Mouse (Mus musculus) limb, embryonic 11.5 days (tissue): ENCODE data around the gene Uevld. TPM values are rescaled to one million over a fixed set of nuclear protein-coding genes. Genes with fewer than 3 reads are reported as not detected.

ENCODE experiments used
- ATAC-seq: fragments of 200-750 bp; cut with Nextera tagmentation; 2 replicates; pipeline ENCODE4 v1.8.0; 2017; ENCODE audit warnings: low read depth; ENCODE audit not compliant: insufficient number of reproducible peaks, low FRiP score, low TSS enrichment
- DNase-seq: peaks from one replicate; pipeline ENCODE4 v3.0.0-alpha.2; 2015; ENCODE audit warnings: low spot score
- H3K27ac ChIP-seq: fragments of 300-500 bp; sonication (generic); replicated peaks from 2 replicates; pipeline ENCODE4 v1.5.1; 2014; ENCODE audit warnings: low read depth, mild to moderate bottlenecking, low read length
- H3K27me3 ChIP-seq: fragments of 300-500 bp; sonication (generic); 2 replicates; pipeline ENCODE4 v1.6.1; 2014; ENCODE audit warnings: mild to moderate bottlenecking, low read length, mixed read lengths; ENCODE audit not compliant: control insufficient read depth, insufficient read depth
- H3K36me3 ChIP-seq: fragments of 300-500 bp; sonication (generic); 2 replicates; pipeline ENCODE4 v1.6.1; 2014; ENCODE audit warnings: mild to moderate bottlenecking, low read length, moderate library complexity, mixed read lengths; ENCODE audit not compliant: control insufficient read depth, insufficient read depth
- H3K4me1 ChIP-seq: fragments of 300-500 bp; sonication (generic); 2 replicates; pipeline ENCODE4 v1.6.1; 2014; ENCODE audit warnings: low read length, mixed read lengths; ENCODE audit not compliant: control insufficient read depth, insufficient read depth
- H3K4me2 ChIP-seq: fragments of 300-500 bp; sonication (generic); 2 replicates; pipeline ENCODE4 v1.6.1; 2014; ENCODE audit warnings: low read depth, mild to moderate bottlenecking, moderate library complexity; ENCODE audit not compliant: severe bottlenecking
- H3K4me3 ChIP-seq: fragments of 300-500 bp; sonication (generic); 2 replicates; pipeline ENCODE4 v1.5.1; 2014; ENCODE audit warnings: low read depth, low read length
- H3K9ac ChIP-seq: fragments of 300-500 bp; sonication (generic); 2 replicates; pipeline ENCODE4 v1.6.1; 2014; ENCODE audit warnings: mild to moderate bottlenecking, low read length
- H3K9me3 ChIP-seq: fragments of 300-500 bp; sonication (generic); 2 replicates; pipeline ENCODE4 v1.6.1; 2016; ENCODE audit warnings: low read length; ENCODE audit not compliant: control insufficient read depth
- WGBS: fragments of 180-500 bp; shearing (Covaris S2); extraction: QIAGEN DNeasy Blood & Tissue Kit; methylation state at CpG from one replicate; pipeline ENCODE4 v1.1.7; 2014; 5-methylcytosine and 5-hydroxymethylcytosine counted together
- polyA plus RNA-seq: library from polyadenylated mRNA; unstranded; fragments of >200 nt; fragmentation: Nextera tagmentation; extraction: Ambion mirVana; gene quantifications from 2 replicates; pipeline ENCODE4 v1.2.1, GENCODE M21; 2014

Uevld gene
- polyA plus RNA-seq, 1 experiment from 2014 or later: 14.3 TPM

- 34% methylated on average over 5 of the region's 5 CpGs for WGBS
- H3K27me3 ChIP-seq: no peaks in the 10 kb centered on the region
- ATAC-seq: no peak
Observed at GRCm38 (mm10) chr7:46986646-46987045, 28.3 kb upstream of the Uevld start.

DNA sequence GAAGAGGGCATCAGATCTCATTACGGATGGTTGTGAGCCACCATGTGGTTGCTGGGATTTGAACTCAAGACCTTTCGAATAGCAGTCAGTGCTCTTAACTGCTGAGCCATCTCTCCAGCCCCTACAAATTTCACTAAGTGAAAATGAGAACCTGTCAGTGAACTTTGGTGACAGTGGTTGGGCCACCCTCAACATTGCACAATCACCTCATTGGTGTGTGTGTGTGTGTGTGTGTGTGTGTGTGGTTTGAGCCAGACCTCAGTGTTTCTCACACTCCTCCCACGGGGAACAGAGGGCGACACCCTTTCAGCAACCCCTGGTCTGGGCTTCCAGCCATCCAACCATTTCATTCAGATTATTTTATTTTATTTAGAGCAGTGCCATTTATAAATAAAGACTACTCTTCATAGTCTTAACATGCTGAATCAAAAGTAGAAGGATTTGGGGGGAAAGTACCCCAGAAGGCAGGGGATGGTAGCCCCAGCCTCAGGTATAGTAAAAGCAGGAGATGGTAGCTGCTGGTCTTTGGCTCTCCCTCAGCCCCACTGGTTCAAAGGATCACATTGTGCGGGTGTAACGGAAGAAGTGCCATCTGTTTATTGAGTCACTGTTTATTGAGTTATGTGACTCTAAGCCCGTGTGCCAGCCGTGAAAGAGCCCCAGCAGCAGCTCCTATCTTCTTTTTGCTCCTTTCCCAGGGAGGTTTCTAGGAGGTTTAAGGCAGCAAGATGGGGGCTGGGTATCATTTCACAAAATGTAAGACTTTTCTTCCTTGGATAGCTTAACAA, 27.6 kb upstream of the Uevld start:
- no peak overlapping the region for H3K9ac ChIP-seq
- no peaks in the 10 kb centered on the region for H3K36me3 ChIP-seq
- H3K4me2 ChIP-seq: no peak overlapping the region
- ATAC-seq (no peak), DNase-seq (no peak)
- no peaks in the 10 kb centered on the region for H3K4me1 ChIP-seq
- no peak overlapping the region for H3K4me3 ChIP-seq
- no peak overlapping the region for H3K27ac ChIP-seq
- H3K27me3 ChIP-seq: no peaks in the 10 kb centered on the region
- no peaks in the 10 kb centered on the region for H3K9me3 ChIP-seq
- WGBS: 50% methylated on average over 8 of the region's 8 CpGs

More at GRCm38 (mm10) chr7:46986646-46987045, 28.3 kb upstream of the Uevld start:
- H3K9ac ChIP-seq: no peak overlapping the region
- no peak overlapping the region for H3K4me2 ChIP-seq
- no peak overlapping the region for H3K4me3 ChIP-seq
- no peaks in the 10 kb centered on the region for H3K36me3 ChIP-seq
- H3K4me1 ChIP-seq: no peaks in the 10 kb centered on the region
- peak; percentile 39 for DNase-seq
- no peaks in the 10 kb centered on the region for H3K9me3 ChIP-seq
- H3K27ac ChIP-seq: no peak overlapping the region

DNA sequence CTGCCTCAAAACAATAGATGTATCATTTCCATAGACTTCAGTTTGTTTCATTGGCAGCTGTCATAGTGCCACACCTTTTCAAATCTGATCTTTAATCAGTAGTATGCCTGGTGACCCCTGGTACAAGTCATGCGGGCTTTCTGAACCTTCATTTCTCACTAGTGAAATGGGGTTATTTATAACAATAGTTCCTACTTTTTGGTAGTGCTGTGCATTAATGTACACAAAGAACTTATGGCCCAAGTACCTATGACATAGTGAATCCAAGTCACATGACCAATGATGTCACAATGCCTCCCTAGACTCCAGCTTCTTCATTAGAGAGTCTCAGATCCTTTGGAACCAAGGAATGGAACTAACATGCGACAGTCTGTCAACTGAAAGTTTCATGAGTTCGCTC, 25.0 kb upstream of the Uevld start, which contains the start of gene Gm9999:
TSS of gene Gm9999 (plus strand) at position 301 of the 400 bp plus-strand sequence.
- WGBS: 95% methylated on average over 3 of the region's 3 CpGs
- Histone ChIP-seq H3K4me1 (no peaks in the 10 kb centered on the region), H3K4me2 (no peak within 1 kb of the TSS), H3K4me3 (no peak within 1 kb of the TSS), H3K9me3 (no peaks in the 10 kb centered on the region), H3K27me3 (no peaks in the 10 kb centered on the region), H3K9ac (no peak within 1 kb of the TSS), H3K27ac (no peak within 1 kb of the TSS), H3K36me3 (no peaks in the 10 kb centered on the region)
- ATAC-seq (no peak), DNase-seq (no peak)

- 90% methylated on average over 11 of the region's 11 CpGs for WGBS
- Histone ChIP-seq H3K4me2 (no peak overlapping the region), H3K4me1 (no peaks in the 10 kb centered on the region), H3K9me3 (no peaks in the 10 kb centered on the region; the same call in 1 of the 2 replicates), H3K4me3 (no peak overlapping the region), H3K27ac (no peak overlapping the region), H3K9ac (no peak overlapping the region), H3K27me3 (no peaks in the 10 kb centered on the region), H3K36me3 (no peaks in the 10 kb centered on the region)
- ATAC-seq (no peak), DNase-seq (no peak)
Observed at GRCm38 (mm10) chr7:46975456-46975855, 17.1 kb upstream of the Uevld start.

DNA sequence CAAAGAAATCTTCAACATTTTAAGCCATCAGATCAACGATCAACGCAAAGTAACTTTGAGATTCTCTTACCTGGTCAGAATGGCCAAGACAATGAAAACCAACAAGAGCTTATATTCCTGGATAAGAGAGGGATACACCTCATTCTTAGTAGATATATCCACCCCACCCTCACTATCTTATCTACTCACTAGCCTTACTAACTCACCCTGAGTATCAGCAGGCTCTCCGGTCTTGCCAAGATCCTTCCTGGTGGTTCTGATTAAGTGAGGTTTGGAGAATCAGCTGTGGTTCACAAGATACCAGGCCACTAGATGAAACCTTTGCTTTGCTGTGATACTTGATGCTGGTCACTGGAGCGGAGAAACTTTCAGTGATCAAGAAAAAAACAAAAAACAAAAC, 16.3 kb upstream of the Uevld start:
- WGBS: 94% methylated on average over 4 of the region's 4 CpGs
- H3K4me1 ChIP-seq: no peaks in the 10 kb centered on the region
- H3K9ac ChIP-seq: no peak overlapping the region
- no peak overlapping the region for H3K27ac ChIP-seq
- H3K4me2 ChIP-seq: no peak overlapping the region
- DNase-seq (no peak), ATAC-seq (no peak)
- no peak overlapping the region for H3K4me3 ChIP-seq
- H3K9me3 ChIP-seq: no peaks in the 10 kb centered on the region; the same call in 1 of the 2 replicates
- H3K27me3 ChIP-seq: no peaks in the 10 kb centered on the region
- H3K36me3 ChIP-seq: no peaks in the 10 kb centered on the region

- Histone ChIP-seq H3K4me1 (no peaks in the 10 kb centered on the region), H3K4me3 (no peak overlapping the region), H3K4me2 (no peak overlapping the region), H3K27me3 (no peaks in the 10 kb centered on the region), H3K9me3 (no peaks in the 10 kb centered on the region; the same call in 1 of the 2 replicates), H3K27ac (no peak overlapping the region), H3K9ac (no peak overlapping the region), H3K36me3 (no peaks in the 10 kb centered on the region)
- ATAC-seq (no peak), DNase-seq (no peak)
- WGBS: 89% methylated on average over 4 of the region's 4 CpGs
Observed at GRCm38 (mm10) chr7:46969898-46970297, 11.6 kb upstream of the Uevld start.

- WGBS: 88% methylated on average over 7 of the region's 7 CpGs
- ATAC-seq (no peak), DNase-seq (no peak)
- Histone ChIP-seq H3K9me3 (no peaks in the 10 kb centered on the region), H3K27me3 (no peaks in the 10 kb centered on the region), H3K36me3 (no peaks in the 10 kb centered on the region), H3K27ac (no peak overlapping the region), H3K4me2 (no peak overlapping the region), H3K4me3 (no peak overlapping the region), H3K9ac (no peak overlapping the region), H3K4me1 (no peaks in the 10 kb centered on the region)
Observed at GRCm38 (mm10) chr7:46964070-46964469, 5.7 kb upstream of the Uevld start.

- no peak overlapping the region for H3K4me2 ChIP-seq
- H3K4me3 ChIP-seq: no peak overlapping the region
- H3K27ac ChIP-seq: no peak overlapping the region
- DNase-seq (peak; percentile 80), ATAC-seq (peak; percentile 80)
- WGBS: 1% methylated on average over 9 of the region's 9 CpGs
- H3K36me3 ChIP-seq: no peaks in the 10 kb centered on the region
- H3K9me3 ChIP-seq: no peaks in the 10 kb centered on the region
- no peaks in the 10 kb centered on the region for H3K4me1 ChIP-seq
- H3K9ac ChIP-seq: no peak overlapping the region
- no peaks in the 10 kb centered on the region for H3K27me3 ChIP-seq
Observed at GRCm38 (mm10) chr7:46962806-46963618, 4.7 kb upstream of the Uevld start.
